Mouse (Mus musculus): Measurements from ENCODE around the gene Olah.

- no peak for TF ChIP-seq POLR2A (IDR thresholded peaks at IDR 0.05; ENCODE audit: insufficient read length, low read depth)
- no peak for TF ChIP-seq E2F4 (IDR thresholded peaks at IDR 0.05; ENCODE audit: insufficient read depth)
These were observed 27.5 kb upstream of the Olah start for GRCm38 (mm10) chr2:3424579-3424910.

Data from myocyte (in vitro differentiated cells).